ENCODE assay signal across 16 mouse cellular contexts in the genomic region with DNA sequence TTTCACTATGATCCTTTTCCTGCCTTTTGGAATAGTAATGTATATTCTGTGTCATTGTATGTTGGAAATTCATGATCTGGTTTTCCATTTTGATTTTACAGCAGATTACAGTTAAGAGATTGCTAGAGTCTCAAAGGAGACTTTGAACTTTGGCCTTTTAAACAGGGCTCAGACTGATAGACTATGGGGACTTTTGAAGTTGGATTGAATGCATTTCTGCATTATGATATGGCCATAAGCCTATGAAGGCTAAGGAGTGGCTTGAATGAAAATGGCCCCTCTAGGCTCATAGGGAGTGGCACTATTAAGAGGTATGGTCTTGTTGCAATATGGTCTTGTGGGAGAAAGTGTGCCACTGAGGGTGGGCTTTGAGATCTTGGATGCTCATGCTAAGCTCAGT.
"Had no signal": no experiment of that assay in that cellular context is flagged by ENCODE, and none has a peak within 500 bp of the region (broad histone marks: within the 10 kb centered on the region; RNA-seq: fewer than 3 reads in every experiment).

No protein-coding gene starts in this region.

- H3K4me1 ChIP-seq: neural tube, embryonic 12.5 days; neural tube, embryonic 13.5 days; neural tube, embryonic 15.5 days; stomach, embryonic 15.5 days had no signal

- H3K4me3 ChIP-seq: neural tube, embryonic 12.5 days; neural tube, embryonic 13.5 days; neural tube, embryonic 15.5 days; stomach, embryonic 15.5 days had no signal

- H3K9ac ChIP-seq: neural tube, embryonic 12.5 days; neural tube, embryonic 13.5 days; neural tube, embryonic 15.5 days; stomach, embryonic 15.5 days had no signal

- DNase-seq: retina, postnatal 1 day; right cerebral cortex, adult 18-20 months; right cerebral cortex, postnatal 14 days; right cerebral cortex, postnatal 25 days; right cerebral cortex, postnatal 4 days; thymus, adult 18-20 months; thymus, adult 2 months; thymus, postnatal 14 days; thymus, postnatal 25 days; thymus, postnatal 36 days; thymus, postnatal 4 days had no signal

- H3K36me3 ChIP-seq: neural tube, embryonic 12.5 days; neural tube, embryonic 13.5 days; neural tube, embryonic 15.5 days; stomach, embryonic 15.5 days had no signal

- H3K4me2 ChIP-seq: neural tube, embryonic 12.5 days; neural tube, embryonic 13.5 days; neural tube, embryonic 15.5 days; stomach, embryonic 15.5 days had no signal

- H3K27me3 ChIP-seq: neural tube, embryonic 12.5 days; stomach, embryonic 15.5 days had no signal

- H3K9me3 ChIP-seq: neural tube, embryonic 12.5 days; neural tube, embryonic 13.5 days; neural tube, embryonic 15.5 days; stomach, embryonic 15.5 days had no signal

- H3K27ac ChIP-seq: neural tube, embryonic 12.5 days; neural tube, embryonic 13.5 days; neural tube, embryonic 15.5 days; stomach, embryonic 15.5 days; stomach, postnatal 0 days had no signal
